In genomic region chr17:56861197-56861596, GRCm38 (mm10) we compare ENCODE assay signal across 13 mouse cellular contexts. TPM values are rescaled to one million over a fixed set of nuclear protein-coding genes. Genes with fewer than 3 reads are reported as not detected.
DNase-seq lines count a peak whose midpoint lies in the region; ATAC-seq lines count a peak whose summit lies in the region.
"Had no signal": no experiment of that assay in that cellular context is flagged by ENCODE, and none has a peak within 500 bp of the region (broad histone marks: within the 10 kb centered on the region; RNA-seq: fewer than 3 reads in every experiment).

No protein-coding gene starts in this region.

- H3K27ac ChIP-seq in intestine, embryonic 16.5 days (ENCODE audit: low read length) = no peak overlapping the region; the same call in 1 of the 2 replicates
- H3K27ac ChIP-seq: embryonic facial prominence, embryonic 15.5 days; hindbrain, embryonic 15.5 days; left cerebral cortex, adult 2 months had no signal

- H3K27me3 ChIP-seq in intestine, embryonic 16.5 days (replicated peaks; ENCODE audit: control insufficient read depth, insufficient read depth, low read length) = no peaks in the 10 kb centered on the region
- H3K27me3 ChIP-seq: embryonic facial prominence, embryonic 15.5 days; hindbrain, embryonic 15.5 days had no signal

- H3K4me3 ChIP-seq in intestine, embryonic 16.5 days (ENCODE audit: low read length) = no peak overlapping the region
- H3K4me3 ChIP-seq: embryonic facial prominence, embryonic 15.5 days; hindbrain, embryonic 15.5 days; left cerebral cortex, adult 2 months had no signal

- no peaks in the 10 kb centered on the region for H3K4me1 ChIP-seq in intestine, embryonic 16.5 days (ENCODE audit: control insufficient read depth, insufficient read depth, low read length)
- H3K4me1 ChIP-seq: embryonic facial prominence, embryonic 15.5 days; hindbrain, embryonic 15.5 days had no signal

- H3K9ac ChIP-seq in intestine, embryonic 16.5 days (ENCODE audit: low read depth, low read length) = no peak overlapping the region
- H3K9ac ChIP-seq: embryonic facial prominence, embryonic 15.5 days; hindbrain, embryonic 15.5 days had no signal

- no peaks in the 10 kb centered on the region for H3K9me3 ChIP-seq in intestine, embryonic 16.5 days (ENCODE audit: control insufficient read depth, low read length)
- H3K9me3 ChIP-seq: embryonic facial prominence, embryonic 15.5 days; hindbrain, embryonic 15.5 days had no signal

- 53% methylated on average over 3 of the region's 3 CpGs for WGBS in intestine, embryonic 16.5 days

- peak; percentile 83 for ATAC-seq in intestine, embryonic 16.5 days
- ATAC-seq in neutrophil, adult 5-6 weeks (ENCODE audit: extremely low read depth, insufficient number of reproducible peaks, low FRiP score, poor library complexity, severe bottlenecking) = 0 out of 2 replicates have a peak, but pooled peaks have one; percentile 4

- peak; percentile 20 to 27 for DNase-seq in lung, adult 18-20 months
- DNase-seq in lung, postnatal 14 days = no peak
- DNase-seq in R1 (ENCODE audit: low read depth, low spot score) = peak; percentile 91
- DNase-seq in left cerebral cortex, postnatal 14 days (ENCODE audit: low spot score in 2 of 2) = no peak
- DNase-seq in layer of hippocampus, postnatal 10 days (ENCODE audit: low spot score in 2 of 2) = no peak
- DNase-seq in right cerebral cortex, postnatal 10 days (ENCODE audit: low spot score in 2 of 2) = no peak
- DNase-seq: cerebellum, adult 11-12 months had no signal

- no peaks in the 10 kb centered on the region for H3K36me3 ChIP-seq in intestine, embryonic 16.5 days (ENCODE audit: control insufficient read depth, insufficient read depth, low read length)
- H3K36me3 ChIP-seq: embryonic facial prominence, embryonic 15.5 days; hindbrain, embryonic 15.5 days had no signal

- intact Hi-C loops in left cerebral cortex, postnatal 14 days (cut with DNase I) = no loop called here

- H3K4me2 ChIP-seq in intestine, embryonic 16.5 days (ENCODE audit: low read depth, low read length) = no peak overlapping the region
- H3K4me2 ChIP-seq: embryonic facial prominence, embryonic 15.5 days; hindbrain, embryonic 15.5 days had no signal

RNA-seq across cellular contexts. Expression of gene Acsbg2, which starts 13.1 kb away (rescaled TPM):
- polyA plus RNA-seq in intestine, embryonic 16.5 days (2015; fragmentation: Nextera tagmentation; extraction: Ambion mirVana) = not detected in 2 replicates
- not detected in 2 replicates for total RNA-seq in neutrophil, adult 5-6 weeks (2017)
- not detected for total RNA-seq in left cerebral cortex, postnatal 14 days (2021)
- not detected for total RNA-seq in layer of hippocampus, postnatal 10 days (2021)
- total RNA-seq: gastrocnemius, adult 8-10 months; left cerebral cortex, adult 2 months had no signal
- polyA plus RNA-seq: hindbrain, embryonic 15.5 days had no signal

RNA-seq across cellular contexts. Expression of gene 1700061G19Rik, which starts 14.1 kb away (rescaled TPM):
- 0.12 and 0.17 TPM in 2 replicates for polyA plus RNA-seq in intestine, embryonic 16.5 days (2015; fragmentation: Nextera tagmentation; extraction: Ambion mirVana)
- total RNA-seq in neutrophil, adult 5-6 weeks (2017) = not detected in 2 replicates
- total RNA-seq in left cerebral cortex, postnatal 14 days (2021) = under 1 TPM in 1 of 2 experiments, not detected in 1; 0.18 TPM
- total RNA-seq in layer of hippocampus, postnatal 10 days (2021) = under 1 TPM; 0.11 to 0.39 TPM
- total RNA-seq: gastrocnemius, adult 8-10 months; left cerebral cortex, adult 2 months had no signal

RNA-seq across cellular contexts. Expression of gene Rfx2, which starts 30.4 kb away (rescaled TPM):
- 2.5 and 3.4 TPM in 2 replicates for polyA plus RNA-seq in intestine, embryonic 16.5 days (2015; fragmentation: Nextera tagmentation; extraction: Ambion mirVana)
- 8.6 and 11.1 TPM in 2 replicates for total RNA-seq in neutrophil, adult 5-6 weeks (2017)
- 1 to 10 TPM; 2.1 to 2.4 TPM for total RNA-seq in left cerebral cortex, postnatal 14 days (2021)
- total RNA-seq in layer of hippocampus, postnatal 10 days (2021) = 1 to 10 TPM; 4.1 to 4.4 TPM

Comparison
In these comparisons a context has a peak if more than half of its experiments do, and no peak if none do; other contexts are left out.
1. DNase-seq: peak in lung, adult 18-20 months (2 of 2) and R1 (single experiment); none in lung, postnatal 14 days (single experiment), left cerebral cortex, postnatal 14 days (0 of 2), layer of hippocampus, postnatal 10 days (0 of 2) and right cerebral cortex, postnatal 10 days (0 of 2).